Mouse (Mus musculus) frontal cortex, adult 2 months (tissue): ENCODE measurements around the gene Fam81a. TPM values are rescaled to one million over a fixed set of nuclear protein-coding genes. Genes with fewer than 3 reads are reported as not detected.

Experiments
- DNase-seq, 2 experiments: peaks; one replicate each; pipeline ENCODE4 v3.0.0; 2022; ENCODE audit warnings: low spot score in 1 of 2; ENCODE audit errors: extremely low spot score in 1 of 2
- polyA plus RNA-seq: library from polyadenylated mRNA; depleted of rRNA; stranded (reverse); fragments of >200 nt; gene quantifications from 2 replicates; pipeline ENCODE4 v1.2.3, GENCODE M21; 2012; rRNA removed

The Fam81a gene
- polyA plus RNA-seq = 121 and 131 TPM in 2 replicates

- DNase-seq = no peak
Measured at GRCm38 (mm10) chr9:70142460-70142859, at the start of gene Fam81a. Fam81a (minus strand) TSS chr9:70142560.

GRCm38 (mm10) chr9:70182639-70183038 lies 40.3 kb upstream of the Fam81a start:
- no peak for DNase-seq

GRCm38 (mm10) chr9:70181719-70182118 lies 39.4 kb upstream of the Fam81a start:
- no peak for DNase-seq

GRCm38 (mm10) chr9:70176291-70176690 lies 33.9 kb upstream of the Fam81a start:
- DNase-seq = no peak

DNA sequence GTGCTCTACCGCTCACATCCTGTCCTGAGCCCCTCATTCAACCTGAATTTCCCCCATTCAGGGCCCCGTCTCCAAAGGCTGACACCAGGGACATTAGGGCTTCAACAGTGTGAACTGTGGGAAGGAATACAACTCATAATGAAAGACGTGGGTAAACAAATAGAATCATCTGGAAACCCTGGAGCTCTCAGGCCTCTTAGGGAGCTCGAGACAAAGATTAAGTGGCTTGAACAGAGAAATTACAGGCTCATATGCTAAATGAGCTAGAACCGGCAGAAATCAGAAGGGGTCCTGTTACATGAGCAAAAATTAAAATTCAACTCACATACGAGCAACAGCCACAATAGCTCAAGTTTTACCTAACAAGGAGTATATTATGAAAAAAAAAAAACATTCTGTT lies 32.5 kb upstream of the Fam81a start:
- no peak for DNase-seq

- no peak for DNase-seq
Measured at GRCm38 (mm10) chr9:70174291-70174848, 32.0 kb upstream of the Fam81a start.

- DNase-seq = no peak
Measured at GRCm38 (mm10) chr9:70168973-70169372, 26.6 kb upstream of the Fam81a start.

- DNase-seq = peak in 1 of 2 experiments; percentile 62
Measured at GRCm38 (mm10) chr9:70160071-70160470, 17.7 kb upstream of the Fam81a start.

GRCm38 (mm10) chr9:70147618-70148017 lies 5.3 kb upstream of the Fam81a start:
- DNase-seq = no peak

DNA sequence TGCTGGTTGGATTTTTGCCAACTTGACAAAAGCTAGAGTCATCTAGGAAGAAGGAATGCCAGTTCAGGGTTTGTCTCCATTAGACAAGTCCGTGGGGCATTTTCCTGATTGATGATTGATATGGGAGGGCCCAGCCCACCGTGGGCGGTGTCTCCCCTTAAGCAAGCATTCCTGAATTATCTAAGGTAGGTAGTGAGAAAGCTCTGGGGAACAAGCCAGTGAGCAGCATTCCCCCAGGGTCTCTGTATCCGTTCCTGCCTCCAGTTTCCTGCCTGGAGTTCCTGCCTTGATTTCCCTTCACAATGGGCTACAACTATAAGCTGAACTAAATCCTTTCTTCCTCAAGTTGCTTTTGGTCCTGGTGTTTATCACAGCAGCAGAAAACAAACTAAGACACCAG lies 3.1 kb upstream of the Fam81a start:
- no peak for DNase-seq

GRCm38 (mm10) chr9:70143326-70143725 lies 966 bp upstream of the Fam81a start:
- DNase-seq = no peak

GRCm38 (mm10) chr9:70141885-70142326 lies 454 bp downstream of the Fam81a start:
- DNase-seq = peak in 1 of 2 experiments; percentile 55

DNA sequence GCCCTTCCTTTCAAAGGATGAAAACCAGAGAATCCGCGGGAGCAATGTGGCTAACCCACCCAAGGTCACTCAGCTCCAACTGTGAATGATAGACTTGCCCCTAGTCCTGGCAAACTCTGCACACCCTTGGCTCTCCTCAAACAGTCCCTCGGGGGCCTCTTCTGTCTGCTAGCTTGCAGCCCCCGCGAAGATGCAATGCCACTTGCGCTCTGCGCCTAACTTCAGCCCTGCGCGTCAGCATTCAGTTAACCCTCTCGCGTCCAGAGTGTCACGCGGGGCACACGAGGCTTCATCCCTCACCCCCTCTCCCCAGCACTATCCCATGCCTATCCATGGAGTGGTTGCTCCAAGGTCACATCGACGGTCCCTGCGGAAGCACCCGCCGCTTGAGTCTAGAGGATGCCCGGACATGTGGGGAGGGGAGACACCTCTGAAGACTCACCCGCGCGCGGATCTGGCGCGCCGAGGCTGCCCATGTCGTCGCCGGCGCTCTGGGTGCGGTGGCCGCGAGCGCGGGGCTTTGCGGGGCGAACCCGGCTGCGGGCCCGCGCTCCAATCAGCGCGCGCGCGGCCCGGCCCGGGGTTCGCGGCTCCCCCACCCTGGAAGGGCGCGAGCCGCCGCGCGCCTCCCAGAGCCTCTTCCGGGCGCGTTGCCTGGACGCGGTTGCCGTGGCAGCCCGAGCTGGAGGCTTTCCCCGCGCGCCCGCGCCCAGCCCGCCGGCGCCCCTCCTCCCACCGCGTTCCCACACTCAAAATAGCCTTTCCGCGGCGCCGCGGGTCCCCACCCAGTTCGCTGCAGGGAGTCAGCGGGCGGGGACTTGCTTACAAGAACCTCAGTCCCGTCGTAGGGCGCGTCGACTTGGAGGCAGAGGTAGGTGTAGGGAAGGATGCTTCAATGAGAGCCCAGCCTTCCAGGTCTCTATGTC lies 1.2 kb downstream of the Fam81a start:
- DNase-seq = peak; percentile 75 to 92

GRCm38 (mm10) chr9:70140340-70140739 lies 2.0 kb downstream of the Fam81a start:
- DNase-seq = peak in 1 of 2 experiments; percentile 59

DNA sequence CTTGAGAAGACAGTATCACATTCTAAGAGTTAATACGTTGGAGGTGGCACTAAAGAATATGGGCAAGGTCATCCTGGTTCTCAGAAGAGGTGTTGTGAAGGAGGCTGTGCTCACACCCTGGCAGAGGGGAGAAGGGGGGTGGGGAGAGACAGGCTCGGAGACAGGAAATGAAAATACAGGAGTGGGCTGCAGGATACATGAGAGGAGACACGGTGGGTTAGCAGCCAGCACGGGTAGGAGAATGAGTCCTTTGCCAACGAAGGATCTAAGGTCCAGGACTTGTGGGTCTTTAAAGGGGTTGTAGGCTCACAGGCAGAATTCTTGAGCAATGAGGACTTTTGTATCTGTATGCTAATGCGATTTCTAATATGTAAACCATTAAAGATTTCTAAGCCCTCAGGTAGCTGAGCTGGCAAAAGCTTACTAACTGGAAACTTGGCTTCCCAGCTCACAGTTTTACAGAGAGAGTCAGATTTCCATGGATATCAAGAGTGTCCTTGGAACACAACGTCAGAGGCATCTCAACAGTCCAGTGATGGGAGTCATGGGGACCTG lies 3.0 kb downstream of the Fam81a start:
- no peak for DNase-seq

DNA sequence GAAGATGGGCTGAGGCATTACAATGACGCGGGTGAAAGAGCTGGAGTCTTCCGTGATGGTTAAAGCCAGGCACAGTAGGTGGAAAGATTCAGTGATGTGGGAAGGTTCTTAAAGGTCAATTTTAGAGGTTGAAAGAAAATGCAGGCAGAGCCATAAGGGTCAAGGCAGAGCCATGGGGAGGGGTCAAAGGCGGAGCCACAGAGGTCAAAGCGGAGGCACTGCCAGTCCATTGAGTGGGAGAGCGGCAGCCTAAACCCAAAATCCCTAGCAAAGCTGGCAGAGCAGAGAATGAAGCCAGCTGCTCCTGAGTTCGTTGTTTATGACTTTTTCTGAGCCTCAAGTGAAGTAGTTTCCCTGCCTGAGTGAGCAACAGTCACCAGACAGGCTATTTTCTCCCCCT lies 3.8 kb downstream of the Fam81a start:
- no peak for DNase-seq

DNA sequence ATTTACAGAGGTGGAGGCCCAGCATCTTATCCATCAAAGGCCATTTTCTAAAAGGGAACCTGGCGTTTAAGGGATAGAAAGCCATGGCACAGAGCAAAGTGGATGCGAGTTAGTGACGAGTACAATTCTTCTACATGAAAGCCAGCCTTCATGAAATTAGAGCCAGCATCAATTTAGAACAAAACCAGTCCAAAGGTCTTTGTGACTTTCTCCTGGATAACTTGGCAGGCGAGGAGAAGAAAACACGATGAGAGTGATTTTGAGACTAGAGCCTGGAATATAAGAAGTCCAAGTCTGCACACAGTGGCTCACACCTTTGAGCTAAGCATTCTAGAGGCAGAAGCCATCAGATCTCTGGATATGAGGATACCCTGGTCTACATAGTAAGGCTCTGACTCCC lies 4.4 kb downstream of the Fam81a start:
- no peak for DNase-seq

DNA sequence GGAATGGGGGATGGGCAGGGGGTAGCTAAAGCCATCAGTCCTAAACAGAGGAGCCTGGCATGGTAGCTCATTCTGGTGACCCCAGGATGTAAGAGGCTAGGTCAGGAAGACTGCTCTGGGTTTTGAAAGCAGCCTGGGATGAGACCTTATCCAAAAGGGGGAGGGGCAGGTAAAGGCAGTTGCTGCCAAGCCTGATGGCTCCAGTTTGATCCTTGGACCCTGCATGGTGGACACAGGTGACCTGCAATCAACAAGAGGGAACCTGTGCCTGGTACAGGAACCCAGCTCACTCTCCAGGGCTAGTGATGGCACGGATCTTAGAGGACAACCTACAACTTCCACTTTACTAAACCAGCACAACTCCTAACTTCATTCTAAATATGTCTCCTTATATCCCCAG lies 7.2 kb downstream of the Fam81a start:
- DNase-seq = no peak

- no peak for DNase-seq
Measured at GRCm38 (mm10) chr9:70134716-70135115, 7.6 kb downstream of the Fam81a start.

DNA sequence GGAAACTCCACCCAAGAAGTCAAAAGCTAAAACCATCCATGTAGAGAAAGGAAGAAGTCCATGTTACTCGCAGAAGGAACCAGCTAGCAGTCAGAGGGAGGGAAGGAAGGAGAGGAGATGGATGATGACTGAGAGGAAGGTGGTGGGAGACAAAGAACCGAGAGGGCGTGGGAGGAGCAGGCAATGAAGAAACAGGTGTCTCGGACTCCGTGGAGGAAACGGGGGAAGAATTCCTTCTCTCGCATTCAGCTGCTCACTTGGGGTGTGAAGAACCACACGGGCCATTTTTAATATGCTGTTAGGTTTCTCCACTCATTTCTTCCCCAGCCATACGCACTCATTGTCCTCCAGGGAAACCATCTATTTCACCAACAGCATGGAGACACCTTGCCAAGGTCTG lies 8.1 kb downstream of the Fam81a start:
- DNase-seq = peak in 1 of 2 experiments; percentile 66

GRCm38 (mm10) chr9:70130786-70131185 lies 11.6 kb downstream of the Fam81a start:
- no peak for DNase-seq
